Mouse (Mus musculus) midbrain, embryonic 14.5 days (tissue): ENCODE data around the gene Dnajb6. TPM values are rescaled to one million over a fixed set of nuclear protein-coding genes. Genes with fewer than 3 reads are reported as not detected.

Experiments used
- ATAC-seq: fragments of 200-750 bp; cut with Nextera tagmentation; 2 replicates; pipeline ENCODE4 v1.8.0; 2017; ENCODE audit warnings: moderate number of reproducible peaks, moderate library complexity; ENCODE audit not compliant: low FRiP score, low TSS enrichment
- DNase-seq: peaks from one replicate; pipeline ENCODE4 v3.0.0-alpha.2; 2015
- H3K27ac ChIP-seq: fragments of 300-500 bp; sonication (generic); replicated peaks from 2 replicates; pipeline ENCODE4 v1.5.1; 2014; ENCODE audit warnings: mild to moderate bottlenecking, low read depth, low read length, moderate library complexity
- H3K27me3 ChIP-seq: fragments of 300-500 bp; sonication (generic); 2 replicates; pipeline ENCODE4 v1.6.1; 2014; ENCODE audit warnings: low read length, control low read depth, mixed read lengths; ENCODE audit not compliant: control insufficient read depth, insufficient read depth
- H3K36me3 ChIP-seq: fragments of 300-500 bp; sonication (generic); 2 replicates; pipeline ENCODE4 v1.6.1; 2014; ENCODE audit warnings: low read length, control low read depth; ENCODE audit not compliant: control insufficient read depth, insufficient read depth
- H3K4me1 ChIP-seq: fragments of 300-500 bp; sonication (generic); 2 replicates; pipeline ENCODE4 v1.6.1; 2014; ENCODE audit warnings: mild to moderate bottlenecking, antibody characterized with exemption, low read length, control low read depth; ENCODE audit not compliant: control insufficient read depth, insufficient read depth
- H3K4me2 ChIP-seq: fragments of 300-500 bp; sonication (generic); 2 replicates; pipeline ENCODE4 v1.6.1; 2014; ENCODE audit warnings: mild to moderate bottlenecking, low read length, moderate library complexity
- H3K4me3 ChIP-seq: fragments of 300-500 bp; sonication (generic); replicated peaks from 2 replicates; pipeline ENCODE4 v1.5.1; 2014; ENCODE audit warnings: low read depth, low read length
- H3K9ac ChIP-seq: fragments of 300-500 bp; sonication (generic); replicated peaks from 2 replicates; pipeline ENCODE4 v1.6.1; 2014; ENCODE audit warnings: mild to moderate bottlenecking, low read length, moderate library complexity
- H3K9me3 ChIP-seq: fragments of 300-500 bp; sonication (generic); 2 replicates; pipeline ENCODE4 v1.6.1; 2016; ENCODE audit warnings: low read length, control low read depth, mixed read lengths; ENCODE audit not compliant: control insufficient read depth
- WGBS: fragments of 180-500 bp; shearing (Covaris S2); extraction: QIAGEN DNeasy Blood & Tissue Kit; methylation state at CpG from one replicate; pipeline ENCODE4 v1.1.7; 2014; 5-methylcytosine and 5-hydroxymethylcytosine counted together
- polyA plus RNA-seq: library from polyadenylated mRNA; unstranded; fragments of >200 nt; fragmentation: Nextera tagmentation; extraction: Ambion mirVana; gene quantifications from 2 replicates; pipeline ENCODE4 v1.2.1, GENCODE M21; 2014

Gene Dnajb6
- polyA plus RNA-seq: 353 and 354 TPM in 2 replicates

DNA sequence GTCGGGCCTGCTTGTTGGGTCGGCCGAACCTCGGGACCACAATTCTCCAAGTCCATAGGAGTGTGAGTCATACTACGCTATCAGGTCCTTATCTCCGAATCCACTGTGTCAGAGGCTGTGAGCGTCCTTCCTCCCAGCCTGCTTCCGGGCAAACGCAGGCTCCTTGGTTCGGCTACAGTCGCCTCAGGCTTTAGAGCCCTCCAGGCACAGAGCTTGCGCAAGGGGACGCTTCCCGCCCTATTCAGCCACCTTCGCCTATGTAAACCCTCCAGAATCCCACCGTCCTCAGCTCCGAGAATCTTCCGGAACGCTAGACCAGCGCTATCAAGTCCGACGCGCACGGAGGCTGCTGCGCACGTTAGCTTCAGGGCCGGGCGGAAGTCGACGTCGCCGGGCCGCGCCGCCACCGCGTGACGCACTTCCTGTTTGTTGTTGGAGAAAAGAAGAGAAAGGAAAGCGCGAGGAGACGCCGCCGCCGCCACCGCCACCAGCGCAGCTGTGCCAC is at the start of gene Dnajb6, which contains the start of gene Gm5129:
TSS of gene Dnajb6 (plus strand) at position 132 of the 505 bp plus-strand sequence.
TSS of gene Gm5129 (minus strand) at position 380 of the 505 bp plus-strand sequence.
- no peaks in the 10 kb centered on the region for H3K27me3 ChIP-seq
- peak within 1 kb of the TSS; percentile 85 for H3K4me2 ChIP-seq
- H3K36me3 ChIP-seq: no peaks in the 10 kb centered on the region
- peaks cover 21% of the 10 kb centered on the region for H3K4me1 ChIP-seq
- peak within 1 kb of the TSS; percentile 93 for H3K9ac ChIP-seq
- no peaks in the 10 kb centered on the region for H3K9me3 ChIP-seq
- peak; percentile 98 for DNase-seq
- H3K27ac ChIP-seq: peak within 1 kb of the TSS; percentile 96
- ATAC-seq: peak; percentile 96
- WGBS: under 1% methylated on average over 46 of the region's 46 CpGs
- peak within 1 kb of the TSS; percentile 96 for H3K4me3 ChIP-seq

DNA sequence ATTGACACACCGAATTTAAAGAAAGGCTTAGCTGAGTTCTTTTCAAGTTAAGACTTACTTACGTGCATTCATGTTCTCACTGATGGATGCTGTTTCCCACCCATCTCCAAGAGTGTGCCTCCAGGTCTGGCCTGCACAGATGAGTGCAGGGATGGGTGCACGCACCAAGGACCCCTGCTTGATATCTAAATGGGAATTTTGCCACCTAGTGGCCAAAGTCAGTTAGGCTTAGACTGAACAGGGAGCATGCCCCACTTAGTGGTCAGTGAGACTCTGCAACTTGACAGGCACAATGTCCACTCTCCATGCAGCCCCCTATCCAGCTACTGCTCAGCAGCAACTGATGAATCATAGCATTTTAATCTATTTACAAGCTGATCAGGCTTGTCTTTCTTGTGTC is 47.8 kb upstream of the Dnajb6 start:
- DNase-seq: peak; percentile 75
- H3K36me3 ChIP-seq: no peaks in the 10 kb centered on the region
- H3K9ac ChIP-seq: no peak overlapping the region
- no peaks in the 10 kb centered on the region for H3K4me1 ChIP-seq
- no peaks in the 10 kb centered on the region for H3K27me3 ChIP-seq
- H3K27ac ChIP-seq: no peak overlapping the region
- 52% methylated on average over 3 of the region's 3 CpGs for WGBS
- H3K9me3 ChIP-seq: no peaks in the 10 kb centered on the region
- no peak; the same call in 1 of the 2 replicates for ATAC-seq
- H3K4me3 ChIP-seq: no peak overlapping the region
- no peak overlapping the region for H3K4me2 ChIP-seq

DNA sequence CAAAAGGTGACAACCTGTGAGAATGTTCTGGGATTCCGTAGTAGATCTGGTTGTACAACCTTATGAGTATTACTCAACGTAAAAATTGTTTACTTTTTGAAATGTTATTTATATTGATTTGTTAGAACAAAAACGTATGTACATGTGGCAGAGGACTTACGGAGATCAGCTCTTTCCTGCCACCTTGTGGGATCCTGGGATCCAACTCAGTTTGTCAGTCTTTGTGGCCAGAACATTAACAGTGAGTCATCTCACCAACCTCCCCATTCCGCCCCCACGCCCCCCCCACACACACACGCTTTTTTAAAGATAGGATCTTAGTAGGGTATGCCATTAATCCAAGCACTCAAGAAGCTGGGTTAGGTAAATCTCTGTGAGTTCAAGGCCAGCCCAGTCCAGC is 47.1 kb upstream of the Dnajb6 start:
- ATAC-seq (no peak), DNase-seq (no peak)
- H3K9me3 ChIP-seq: no peaks in the 10 kb centered on the region
- H3K4me1 ChIP-seq: no peaks in the 10 kb centered on the region
- no peak overlapping the region for H3K9ac ChIP-seq
- H3K27me3 ChIP-seq: no peaks in the 10 kb centered on the region
- H3K36me3 ChIP-seq: no peaks in the 10 kb centered on the region
- no peak overlapping the region for H3K27ac ChIP-seq
- H3K4me3 ChIP-seq: no peak overlapping the region
- WGBS: 65% methylated on average over 7 of the region's 7 CpGs
- H3K4me2 ChIP-seq: no peak overlapping the region

- Histone ChIP-seq H3K4me1 (no peaks in the 10 kb centered on the region), H3K4me3 (no peak overlapping the region), H3K27me3 (no peaks in the 10 kb centered on the region), H3K36me3 (no peaks in the 10 kb centered on the region), H3K27ac (no peak overlapping the region), H3K9me3 (no peaks in the 10 kb centered on the region), H3K4me2 (no peak overlapping the region), H3K9ac (no peak overlapping the region)
- DNase-seq (no peak), ATAC-seq (no peak)
- WGBS: 86% methylated on average over 4 of the region's 4 CpGs
Measured at GRCm38 (mm10) chr5:29698493-29698892, 37.0 kb upstream of the Dnajb6 start.

- Histone ChIP-seq H3K27me3 (no peaks in the 10 kb centered on the region), H3K4me2 (no peak overlapping the region), H3K27ac (no peak overlapping the region), H3K4me1 (no peaks in the 10 kb centered on the region), H3K4me3 (no peak overlapping the region), H3K9me3 (no peaks in the 10 kb centered on the region), H3K9ac (no peak overlapping the region), H3K36me3 (no peaks in the 10 kb centered on the region)
- WGBS: 88% methylated on average over 2 of the region's 2 CpGs
- DNase-seq (no peak), ATAC-seq (no peak)
Measured at GRCm38 (mm10) chr5:29699520-29700202, 35.8 kb upstream of the Dnajb6 start.

GRCm38 (mm10) chr5:29707241-29707640 is 28.2 kb upstream of the Dnajb6 start:
- Histone ChIP-seq H3K27me3 (no peaks in the 10 kb centered on the region), H3K4me3 (no peak overlapping the region), H3K36me3 (no peaks in the 10 kb centered on the region), H3K9ac (no peak overlapping the region), H3K27ac (no peak overlapping the region), H3K4me2 (no peak overlapping the region), H3K4me1 (no peaks in the 10 kb centered on the region), H3K9me3 (no peaks in the 10 kb centered on the region)
- no peak for ATAC-seq
- 90% methylated on average over 4 of the region's 4 CpGs for WGBS
- DNase-seq: no peak

DNA sequence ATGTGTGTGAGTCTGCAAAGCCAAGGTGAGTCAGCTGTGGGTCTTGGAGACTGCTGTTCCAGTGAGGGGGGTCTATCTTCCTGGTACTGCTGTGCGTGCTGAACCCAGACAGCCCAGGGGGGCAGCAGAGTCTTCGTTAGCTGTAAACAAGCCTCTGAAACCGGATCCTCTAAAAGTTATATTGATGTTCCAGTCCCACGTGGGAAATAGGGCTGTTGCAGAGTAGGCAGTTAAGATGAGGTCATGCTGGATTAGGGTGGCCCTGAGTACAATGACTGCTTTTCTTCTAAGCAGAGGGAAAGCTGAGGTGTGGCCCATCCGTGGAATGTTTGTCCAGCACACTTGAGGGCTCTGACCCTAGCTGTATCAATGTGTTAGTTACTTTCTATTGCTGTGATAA is 27.2 kb upstream of the Dnajb6 start:
- no peak overlapping the region for H3K4me3 ChIP-seq
- no peak overlapping the region for H3K4me2 ChIP-seq
- no peaks in the 10 kb centered on the region for H3K27me3 ChIP-seq
- H3K4me1 ChIP-seq: no peaks in the 10 kb centered on the region
- ATAC-seq (no peak), DNase-seq (no peak)
- no peak overlapping the region for H3K27ac ChIP-seq
- no peak overlapping the region for H3K9ac ChIP-seq
- 50% methylated on average over 5 of the region's 5 CpGs for WGBS
- H3K9me3 ChIP-seq: no peaks in the 10 kb centered on the region
- no peaks in the 10 kb centered on the region for H3K36me3 ChIP-seq

GRCm38 (mm10) chr5:29711631-29712030 is 23.9 kb upstream of the Dnajb6 start:
- Histone ChIP-seq H3K27me3 (no peaks in the 10 kb centered on the region), H3K4me3 (no peak overlapping the region), H3K9ac (no peak overlapping the region), H3K4me1 (no peaks in the 10 kb centered on the region), H3K36me3 (no peaks in the 10 kb centered on the region), H3K4me2 (no peak overlapping the region), H3K9me3 (no peaks in the 10 kb centered on the region), H3K27ac (no peak overlapping the region)
- DNase-seq (no peak), ATAC-seq (no peak)

- H3K36me3 ChIP-seq: no peaks in the 10 kb centered on the region
- H3K4me2 ChIP-seq: no peak overlapping the region
- H3K4me1 ChIP-seq: no peaks in the 10 kb centered on the region
- no peak overlapping the region for H3K9ac ChIP-seq
- WGBS: 74% methylated on average over 1 of the region's 1 CpGs
- no peaks in the 10 kb centered on the region for H3K9me3 ChIP-seq
- ATAC-seq (no peak), DNase-seq (no peak)
- H3K27me3 ChIP-seq: no peaks in the 10 kb centered on the region
- H3K27ac ChIP-seq: no peak overlapping the region
- no peak overlapping the region for H3K4me3 ChIP-seq
Measured at GRCm38 (mm10) chr5:29712906-29713305, 22.6 kb upstream of the Dnajb6 start.
